Mouse (Mus musculus): ENCODE data around the gene Msx3.

Gene Msx3

GRCm38 (mm10) chr7:140048361-140049114, at the start of gene Msx3:
Gene Msx3, minus strand, starts transcription at chr7:140049089.
- CTCF ChIA-PET: no interaction called here

DNA sequence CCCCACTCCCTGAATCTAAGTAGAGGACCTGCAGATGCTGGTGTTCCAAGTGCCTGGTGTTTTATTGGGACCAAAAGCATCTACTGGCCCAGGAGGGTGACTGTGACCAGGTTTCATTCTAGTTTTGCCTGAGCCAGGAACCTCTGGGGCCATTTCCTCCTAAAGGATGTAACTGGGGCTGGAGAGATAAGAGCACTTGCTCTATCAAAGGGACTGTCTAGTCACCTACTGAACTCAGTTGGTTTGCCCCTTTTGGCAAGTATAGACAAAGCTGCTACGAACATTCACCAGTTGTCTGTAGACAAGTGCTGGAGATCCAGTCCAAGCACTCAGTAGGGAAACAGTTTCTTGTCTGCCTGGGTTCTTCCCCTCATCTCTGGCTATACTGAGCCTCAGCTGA, 49.6 kb upstream of the Msx3 start:
- CTCF ChIA-PET: no interaction called here

GRCm38 (mm10) chr7:140096055-140096454, 47.2 kb upstream of the Msx3 start:
- CTCF ChIA-PET: no interaction called here

GRCm38 (mm10) chr7:140095556-140095955, 46.7 kb upstream of the Msx3 start:
- CTCF ChIA-PET: no interaction called here

- CTCF ChIA-PET: no interaction called here
These were observed 46.1 kb upstream of the Msx3 start for GRCm38 (mm10) chr7:140094954-140095353.

GRCm38 (mm10) chr7:140092924-140093528, 44.1 kb upstream of the Msx3 start, which contains the start of gene Prap1:
Gene Prap1, plus strand, starts transcription at chr7:140093395.
- CTCF ChIA-PET: no interaction called here

DNA sequence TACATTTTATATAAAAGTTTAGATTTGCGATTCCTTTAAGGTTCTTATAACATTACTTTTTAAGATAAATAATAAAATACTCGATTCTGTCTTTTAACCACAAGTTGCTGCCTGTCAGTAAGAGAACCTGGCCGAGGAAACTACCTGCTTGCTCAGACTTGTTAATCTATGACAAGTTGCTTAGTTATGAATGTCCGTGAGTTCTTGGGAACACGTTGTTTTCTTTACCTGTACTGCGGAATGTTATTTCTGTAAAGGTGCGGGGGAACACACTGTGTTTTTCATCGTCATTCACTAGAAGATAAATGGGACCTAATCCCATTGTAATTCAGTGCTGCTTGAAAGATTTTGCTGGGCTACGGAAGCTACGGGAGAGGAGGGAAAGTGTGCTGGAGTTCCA, 41.7 kb upstream of the Msx3 start:
- CTCF ChIA-PET: no interaction called here

DNA sequence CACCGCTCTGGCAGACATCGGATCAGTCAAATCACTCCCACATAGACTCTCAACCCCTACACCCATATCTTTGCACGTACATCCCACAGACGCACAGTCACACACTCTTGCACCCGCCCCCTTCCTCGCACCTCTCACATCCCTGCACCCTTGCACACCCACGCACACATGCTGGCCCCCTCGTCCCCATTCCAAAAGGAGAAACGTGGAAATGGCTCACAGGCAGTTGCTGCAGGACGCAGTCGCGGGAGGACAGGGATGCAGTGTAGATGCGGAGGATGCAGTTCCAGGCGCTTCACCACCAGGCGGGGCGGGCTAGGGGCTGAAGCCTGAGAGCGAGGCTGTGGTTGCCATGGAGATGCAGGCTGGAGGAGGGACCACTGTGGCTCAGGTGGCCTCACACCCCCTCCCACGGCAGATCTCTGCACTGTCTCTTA, 33.4 kb upstream of the Msx3 start, which contains the start of gene Caly:
Caly (minus strand) TSS at position 307 of the 437 bp plus-strand sequence.
- CTCF ChIA-PET: no interaction called here

DNA sequence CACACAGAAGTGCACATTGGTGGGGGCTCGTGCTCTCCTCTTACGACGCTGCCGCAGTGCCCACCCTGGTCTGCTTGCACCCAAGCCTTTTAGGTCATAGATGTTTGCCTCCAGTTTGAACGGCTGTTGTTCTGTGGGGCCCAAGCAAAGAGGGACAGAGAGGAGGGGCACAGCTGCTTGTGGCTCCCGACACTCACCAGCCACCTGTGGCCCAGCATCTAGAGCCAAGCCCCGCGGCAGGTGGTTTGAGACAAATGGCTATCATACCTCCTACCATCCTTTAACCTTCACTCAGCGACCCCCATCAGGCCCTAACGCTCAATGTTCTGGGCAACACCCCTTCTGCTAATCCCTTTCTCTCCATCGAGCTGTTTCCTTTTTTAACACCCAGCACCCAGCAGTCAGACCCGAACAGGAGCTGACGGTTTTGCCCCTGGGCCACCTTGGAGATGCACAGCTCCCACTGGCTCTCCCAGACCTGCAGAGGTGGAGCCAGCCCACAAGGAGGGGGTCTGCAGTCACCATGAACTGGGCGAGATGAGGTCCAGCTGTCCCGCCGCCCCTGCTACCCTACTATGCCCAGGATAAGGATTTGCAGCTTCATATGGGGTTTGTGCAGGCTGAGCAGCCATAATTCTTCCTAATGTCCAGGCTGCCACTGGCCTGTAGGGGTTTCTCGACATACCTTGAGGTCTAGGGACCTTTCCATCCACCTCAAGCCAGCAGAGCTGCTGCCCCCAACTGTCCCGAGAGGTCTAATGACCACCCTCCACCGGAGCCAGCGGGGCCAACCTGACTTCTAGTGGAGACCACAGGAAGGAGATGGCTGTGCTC, 32.7 kb upstream of the Msx3 start:
- CTCF ChIA-PET: no interaction called here

- CTCF ChIA-PET: no interaction called here
These were observed 31.7 kb upstream of the Msx3 start for GRCm38 (mm10) chr7:140080503-140081156.

DNA sequence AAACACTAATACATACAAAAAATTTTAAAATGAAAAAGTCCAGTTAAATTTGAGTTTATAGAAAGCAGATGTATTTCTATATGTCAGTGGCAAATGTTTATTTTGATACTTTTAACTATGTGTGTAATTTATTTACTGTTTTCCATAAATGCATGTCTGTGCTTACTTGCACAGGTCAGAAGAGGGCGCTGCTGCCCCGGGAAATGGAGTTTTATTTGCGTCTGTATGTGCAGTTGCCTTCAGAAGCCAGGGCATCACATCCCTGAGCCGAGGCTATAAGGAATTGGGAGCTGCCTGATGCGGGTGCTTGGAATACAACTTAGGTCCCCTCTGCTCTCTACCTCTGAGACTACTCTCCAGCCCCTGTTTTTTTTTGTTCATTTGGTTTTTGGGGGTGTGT, 29.8 kb upstream of the Msx3 start:
- CTCF ChIA-PET: no interaction called here

DNA sequence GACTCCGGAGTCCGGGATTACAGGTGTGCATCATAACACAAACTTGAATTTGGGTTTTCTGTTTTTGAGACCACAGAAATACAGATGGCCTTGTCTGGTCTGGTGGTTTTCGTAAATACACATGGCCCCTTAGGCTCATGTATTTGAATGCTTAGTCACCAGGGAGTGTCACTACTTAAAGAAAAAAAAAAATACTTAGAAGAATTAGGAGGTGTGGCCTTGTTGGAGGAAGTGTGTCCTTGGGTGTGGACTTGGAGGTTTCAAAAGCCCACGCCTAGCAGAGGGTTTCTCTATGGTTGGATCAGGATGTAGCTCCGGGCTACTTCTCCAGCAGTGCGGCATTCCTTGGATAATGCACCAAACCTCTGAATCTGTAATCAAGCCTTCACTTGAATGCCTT, 28.8 kb upstream of the Msx3 start:
- CTCF ChIA-PET: no interaction called here

DNA sequence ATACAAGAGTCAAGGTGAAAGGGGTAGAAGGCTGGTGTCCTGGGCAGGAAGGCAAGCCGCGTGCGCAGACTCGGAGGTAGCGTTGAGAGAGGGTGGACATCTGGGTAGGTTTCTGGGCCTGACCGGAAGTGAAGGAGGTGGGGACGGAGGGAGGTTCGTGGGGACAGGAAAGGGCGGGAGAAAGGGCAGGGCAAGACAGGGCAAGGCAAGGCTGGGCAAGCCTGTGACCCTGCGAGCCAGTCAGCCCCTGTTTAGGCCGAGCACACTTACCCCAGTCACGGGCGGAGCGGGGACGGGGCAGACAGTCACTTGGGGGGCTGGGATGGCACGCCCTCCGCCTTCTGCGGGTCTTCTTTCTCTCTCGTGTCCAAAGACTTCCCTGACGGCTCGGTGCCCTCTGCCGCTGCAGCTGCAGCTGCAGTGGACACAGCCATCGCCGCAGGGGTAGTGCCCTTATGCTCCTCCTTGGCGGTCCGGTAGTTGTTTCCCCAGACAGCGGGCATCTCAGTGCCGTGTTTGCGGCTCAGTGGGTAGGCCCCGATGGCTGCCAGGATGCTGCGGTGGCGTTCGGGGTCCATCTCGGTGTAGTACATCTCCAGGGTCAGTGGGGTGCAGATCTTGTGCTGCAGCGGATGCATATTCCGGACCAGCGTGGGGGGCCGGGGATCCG, 21.3 kb upstream of the Msx3 start:
- CTCF ChIA-PET: no interaction called here

- CTCF ChIA-PET: no interaction called here
These were observed 18.5 kb upstream of the Msx3 start for GRCm38 (mm10) chr7:140067397-140067796.

GRCm38 (mm10) chr7:140063092-140063491, 14.2 kb upstream of the Msx3 start:
- CTCF ChIA-PET: interaction anchor here (0.6 to 0.8 kb wide), 3 partner anchors 10 to 140 kb away, joined by 3 to 4 read pairs (median 3); no protein-coding TSS in a partner anchor

- CTCF ChIA-PET: no interaction called here
These were observed 13.4 kb upstream of the Msx3 start for GRCm38 (mm10) chr7:140062307-140062706.

DNA sequence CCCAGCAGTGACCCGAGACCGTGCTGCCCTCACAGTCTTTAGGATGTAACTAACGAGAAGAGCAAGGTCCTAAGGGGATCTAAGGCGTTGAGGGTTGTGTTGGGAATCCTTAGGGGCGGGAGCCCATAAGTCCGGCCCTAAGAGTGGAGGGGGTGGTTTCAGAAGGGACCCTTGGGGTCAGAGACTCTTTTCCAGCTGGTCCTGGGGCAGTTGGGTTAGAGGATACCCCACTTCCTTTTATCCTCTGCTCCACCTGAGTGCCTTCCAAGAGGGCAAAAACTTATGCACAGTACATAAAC, 12.9 kb upstream of the Msx3 start:
- CTCF ChIA-PET: no interaction called here

DNA sequence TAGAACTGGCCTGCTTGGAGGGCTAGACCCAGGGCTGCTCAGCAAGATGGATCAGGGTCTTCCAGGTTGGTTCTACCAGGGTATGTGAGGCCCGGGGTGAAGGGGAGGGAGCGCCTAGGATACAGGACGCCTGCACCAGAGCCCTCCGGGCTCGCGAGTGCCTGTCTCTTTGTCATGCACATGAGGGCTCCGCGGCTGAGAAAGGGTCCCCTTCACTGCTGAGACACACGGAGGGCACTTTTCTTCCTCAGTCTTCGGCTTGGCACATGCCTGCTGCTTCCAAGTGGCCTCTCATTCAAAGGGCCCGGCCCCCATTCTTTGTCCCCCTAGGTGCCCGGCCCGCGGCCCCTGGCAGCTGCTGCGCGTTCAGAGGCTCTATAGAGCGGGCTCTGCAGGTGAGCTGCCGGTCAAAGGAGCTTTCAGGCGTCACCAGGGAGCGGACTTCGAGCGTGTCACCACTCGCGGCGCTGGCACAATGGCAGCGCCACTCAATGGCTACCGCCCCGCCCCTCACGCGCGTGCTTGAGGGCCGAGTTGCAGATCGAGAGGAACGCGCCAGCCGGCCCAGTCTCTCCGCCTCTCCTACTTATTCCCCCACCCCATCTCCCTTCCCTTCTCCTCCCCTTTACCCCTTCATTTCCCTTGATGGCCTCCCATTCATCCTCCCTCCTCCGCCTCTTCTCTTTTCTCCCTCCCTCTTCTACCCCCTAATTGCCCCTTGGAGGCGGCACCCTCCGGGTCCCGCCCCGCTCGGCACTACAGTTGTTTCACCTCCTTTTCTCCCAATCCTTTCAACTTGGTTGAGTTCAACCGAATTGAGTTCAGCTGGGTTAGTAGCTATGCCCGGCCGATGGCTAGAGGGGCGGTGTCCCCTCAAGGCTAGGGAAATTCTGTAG, 12.3 kb upstream of the Msx3 start:
- CTCF ChIA-PET: no interaction called here

GRCm38 (mm10) chr7:140059601-140060000, 10.7 kb upstream of the Msx3 start:
- CTCF ChIA-PET: interaction anchor here (0.7 kb wide), 1 partner anchor 183 kb away, joined by 6 read pairs; no protein-coding TSS in a partner anchor

DNA sequence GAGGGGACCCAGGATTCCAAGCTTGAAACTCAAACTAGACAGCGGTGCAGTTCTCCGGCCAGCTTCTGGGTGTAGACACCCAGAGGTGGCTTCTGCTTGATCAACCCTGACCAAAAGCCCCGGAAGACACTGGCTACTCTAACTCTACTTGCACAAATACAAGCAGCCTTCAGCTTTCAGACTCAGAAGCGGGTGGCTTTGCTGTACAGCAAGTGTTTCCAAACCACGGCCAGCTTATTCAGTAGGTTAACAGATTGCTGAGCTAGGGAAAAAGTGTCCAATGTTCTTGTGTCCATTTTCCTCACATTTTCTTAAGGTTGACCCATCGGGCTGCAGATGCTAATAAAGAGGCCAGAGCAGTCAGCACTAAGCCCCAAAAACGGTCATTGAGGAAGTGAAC, 9.6 kb upstream of the Msx3 start:
- CTCF ChIA-PET: no interaction called here

All from spleen, embryonic (tissue).